Mouse (Mus musculus) monocyte, adult 59 days (primary cell): ENCODE measurements around the gene Cbx1. TPM values are rescaled to one million over a fixed set of nuclear protein-coding genes. Genes with fewer than 3 reads are reported as not detected.

ENCODE experiments used
- total RNA-seq, 2 experiments: library from RNA; stranded (reverse); gene quantifications; one replicate each; pipeline ENCODE4 v1.2.4; 2023

Gene Cbx1
- total RNA-seq, result 10 to 100 TPM; 29.1 to 32.9 TPM

GRCm38 (mm10) chr11:96788871-96789795, at the start of gene Cbx1:
TSS of gene Cbx1 (plus strand) at chr11:96789127.

GRCm38 (mm10) chr11:96776968-96777962, 11.7 kb upstream of the Cbx1 start, which contains the start of gene Snx11:
TSS of gene Snx11 (minus strand) at chr11:96777559.

GRCm38 (mm10) chr11:96829813-96830538, 41.0 kb downstream of the Cbx1 start, which contains the start of gene Nfe2l1:
TSS of gene Nfe2l1 (minus strand) at chr11:96829968.

GRCm38 (mm10) chr11:96849681-96850467, 60.9 kb downstream of the Cbx1 start, which contains the start of gene Copz2:
TSS of gene Copz2 (plus strand) at chr11:96849870.

Other genes starting within 250 kb of the Cbx1 start
- gene Snx11, start 11.6 kb upstream of the Cbx1 start, total RNA-seq, result 10 to 100 TPM; 31.1 to 46.5 TPM
- 10 to 100 TPM; 59.8 to 96.1 TPM for gene Nfe2l1, start 40.8 kb downstream of the Cbx1 start, total RNA-seq
- gene Copz2, start 60.7 kb downstream of the Cbx1 start, total RNA-seq, result 1 to 10 TPM; 1.8 to 4.5 TPM
- 10 to 100 TPM; 48.2 to 51.0 TPM for gene Cdk5rap3, start 127.4 kb downstream of the Cbx1 start, total RNA-seq
- not detected for gene Prr15l, start 139.0 kb downstream of the Cbx1 start, total RNA-seq
- gene Pnpo, start 154.9 kb downstream of the Cbx1 start, total RNA-seq, result 10 to 100 TPM; 23.0 to 23.8 TPM
- gene Sp2, start 193.8 kb downstream of the Cbx1 start, total RNA-seq, result 10 to 100 TPM; 35.9 to 41.8 TPM
- gene Sp6, start 224.3 kb downstream of the Cbx1 start, total RNA-seq, result not detected
- 1 to 10 TPM in 1 of 2 experiments, under 1 TPM in 1; 0.67 to 1.5 TPM for gene Scrn2, start 240.8 kb downstream of the Cbx1 start, total RNA-seq